Mouse (Mus musculus): ENCODE results near the gene Il6st. TPM values are rescaled to one million over a fixed set of nuclear protein-coding genes. Genes with fewer than 3 reads are reported as not detected.
A peak's percentile ranks its signal among the peaks of the same experiment; 100 is the strongest.

The Il6st gene
- polyA plus RNA-seq, 1 experiment from 2014 or later, result 15.1 TPM

- H3K4me3 ChIP-seq, result no peak overlapping the region
- no peak overlapping the region for H3K4me2 ChIP-seq (replicated peaks)
- H3K27ac ChIP-seq (replicated peaks), result no peak overlapping the region
- WGBS, result 94% methylated on average over 4 of the region's 4 CpGs
- H3K9ac ChIP-seq (replicated peaks), result no peak overlapping the region
- ATAC-seq (replicated peaks), result no peak
- H3K9me3 ChIP-seq, result no peaks in the 10 kb centered on the region
- H3K4me1 ChIP-seq, result no peaks in the 10 kb centered on the region
- peaks cover 19% of the 10 kb centered on the region; the same call in 1 of the 2 replicates for H3K36me3 ChIP-seq
- H3K27me3 ChIP-seq, result no peaks in the 10 kb centered on the region
Observed at GRCm38 (mm10) chr13:112500027-112500426, 36.2 kb downstream of the Il6st start.

- no peak for ATAC-seq (replicated peaks)
- H3K36me3 ChIP-seq, result peaks cover 19% of the 10 kb centered on the region; the same call in 1 of the 2 replicates
- no peaks in the 10 kb centered on the region for H3K4me1 ChIP-seq
- no peaks in the 10 kb centered on the region for H3K9me3 ChIP-seq
- H3K4me3 ChIP-seq, result no peak overlapping the region
- no peak overlapping the region for H3K9ac ChIP-seq (replicated peaks)
- no peaks in the 10 kb centered on the region for H3K27me3 ChIP-seq
- H3K4me2 ChIP-seq (replicated peaks), result no peak overlapping the region
- H3K27ac ChIP-seq (replicated peaks), result no peak overlapping the region
- WGBS, result 94% methylated on average over 9 of the region's 9 CpGs
Observed at GRCm38 (mm10) chr13:112500466-112500865, 36.6 kb downstream of the Il6st start.

- WGBS, result 93% methylated on average over 13 of the region's 13 CpGs
- H3K4me3 ChIP-seq, result no peak overlapping the region
- H3K36me3 ChIP-seq, result peaks cover 15% of the 10 kb centered on the region; the same call in 1 of the 2 replicates
Observed at GRCm38 (mm10) chr13:112503846-112504245, 40.0 kb downstream of the Il6st start.

GRCm38 (mm10) chr13:112505436-112505835 lies 41.6 kb downstream of the Il6st start:
- Histone ChIP-seq H3K4me1 (no peaks in the 10 kb centered on the region), H3K9ac (replicated peaks) (no peak overlapping the region), H3K4me3 (no peak overlapping the region), H3K9me3 (no peaks in the 10 kb centered on the region), H3K4me2 (replicated peaks) (no peak overlapping the region), H3K36me3 (peaks cover 9% of the 10 kb centered on the region; the same call in 1 of the 2 replicates), H3K27me3 (no peaks in the 10 kb centered on the region), H3K27ac (replicated peaks) (no peak overlapping the region)
- WGBS, result 89% methylated on average over 6 of the region's 6 CpGs
- no peak for ATAC-seq (replicated peaks)

More at GRCm38 (mm10) chr13:112503846-112504245, 40.0 kb downstream of the Il6st start:
- H3K9me3 ChIP-seq, result no peaks in the 10 kb centered on the region
- H3K4me1 ChIP-seq, result no peaks in the 10 kb centered on the region
- no peaks in the 10 kb centered on the region for H3K27me3 ChIP-seq
- no peak overlapping the region for H3K4me2 ChIP-seq (replicated peaks)
- ATAC-seq (replicated peaks), result no peak
- no peak overlapping the region for H3K27ac ChIP-seq (replicated peaks)
- no peak overlapping the region for H3K9ac ChIP-seq (replicated peaks)

GRCm38 (mm10) chr13:112506766-112507165 lies 42.9 kb downstream of the Il6st start:
- Histone ChIP-seq H3K4me2 (replicated peaks) (no peak overlapping the region), H3K4me3 (no peak overlapping the region), H3K27ac (replicated peaks) (no peak overlapping the region), H3K9me3 (no peaks in the 10 kb centered on the region), H3K36me3 (peaks cover 4% of the 10 kb centered on the region; the same call in 1 of the 2 replicates), H3K9ac (replicated peaks) (no peak overlapping the region), H3K27me3 (no peaks in the 10 kb centered on the region), H3K4me1 (no peaks in the 10 kb centered on the region)
- WGBS, result 67% methylated on average over 13 of the region's 13 CpGs
- no peak for ATAC-seq (replicated peaks)

GRCm38 (mm10) chr13:112507691-112508090 lies 43.8 kb downstream of the Il6st start:
- no peak overlapping the region for H3K27ac ChIP-seq (replicated peaks)
- no peaks in the 10 kb centered on the region for H3K9me3 ChIP-seq
- no peak overlapping the region for H3K4me3 ChIP-seq
- no peak overlapping the region for H3K4me2 ChIP-seq (replicated peaks)
- no peaks in the 10 kb centered on the region for H3K27me3 ChIP-seq
- no peaks in the 10 kb centered on the region for H3K4me1 ChIP-seq
- 77% methylated on average over 13 of the region's 13 CpGs for WGBS
- H3K9ac ChIP-seq (replicated peaks), result no peak overlapping the region
- H3K36me3 ChIP-seq, result peaks cover 3% of the 10 kb centered on the region; the same call in 1 of the 2 replicates
- no peak for ATAC-seq (replicated peaks)

- no peak overlapping the region for H3K9ac ChIP-seq (replicated peaks)
- peak; percentile 66; the same call in 1 of the 2 replicates for ATAC-seq (replicated peaks)
- no peaks in the 10 kb centered on the region; the same call in 1 of the 2 replicates for H3K36me3 ChIP-seq
- WGBS, result 46% methylated on average over 5 of the region's 5 CpGs
- H3K27ac ChIP-seq (replicated peaks), result no peak overlapping the region
- H3K27me3 ChIP-seq, result no peaks in the 10 kb centered on the region
- H3K4me2 ChIP-seq (replicated peaks), result no peak overlapping the region
- no peak overlapping the region for H3K4me3 ChIP-seq
- no peaks in the 10 kb centered on the region for H3K4me1 ChIP-seq
- no peaks in the 10 kb centered on the region for H3K9me3 ChIP-seq
Observed at GRCm38 (mm10) chr13:112508487-112508886, 44.6 kb downstream of the Il6st start.

- no peak overlapping the region for H3K9ac ChIP-seq (replicated peaks)
- H3K27me3 ChIP-seq, result no peaks in the 10 kb centered on the region
- H3K4me3 ChIP-seq, result no peak overlapping the region
- no peaks in the 10 kb centered on the region for H3K4me1 ChIP-seq
- H3K27ac ChIP-seq (replicated peaks), result no peak overlapping the region
- peak; percentile 76 for ATAC-seq (replicated peaks)
- no peak overlapping the region for H3K4me2 ChIP-seq (replicated peaks)
- H3K9me3 ChIP-seq, result no peaks in the 10 kb centered on the region
- 26% methylated on average over 4 of the region's 4 CpGs for WGBS
- no peaks in the 10 kb centered on the region for H3K36me3 ChIP-seq
Observed at GRCm38 (mm10) chr13:112509465-112509864, 45.6 kb downstream of the Il6st start.

GRCm38 (mm10) chr13:112510437-112511212 lies 46.8 kb downstream of the Il6st start:
- no peaks in the 10 kb centered on the region for H3K36me3 ChIP-seq
- H3K9ac ChIP-seq (replicated peaks), result no peak overlapping the region
- H3K9me3 ChIP-seq, result no peaks in the 10 kb centered on the region
- no peak overlapping the region for H3K27ac ChIP-seq (replicated peaks)
- ATAC-seq (replicated peaks), result no peak
- no peak overlapping the region for H3K4me3 ChIP-seq
- WGBS, result 94% methylated on average over 19 of the region's 19 CpGs
- no peaks in the 10 kb centered on the region for H3K4me1 ChIP-seq
- no peaks in the 10 kb centered on the region for H3K27me3 ChIP-seq
- H3K4me2 ChIP-seq (replicated peaks), result no peak overlapping the region

- no peak for ATAC-seq (replicated peaks)
- 61% methylated on average over 11 of the region's 11 CpGs for WGBS
Observed at GRCm38 (mm10) chr13:112511261-112511660, 47.4 kb downstream of the Il6st start.

GRCm38 (mm10) chr13:112511810-112512209 lies 47.9 kb downstream of the Il6st start:
- H3K4me2 ChIP-seq (replicated peaks), result no peak overlapping the region
- no peaks in the 10 kb centered on the region for H3K27me3 ChIP-seq
- no peak overlapping the region for H3K27ac ChIP-seq (replicated peaks)
- H3K9me3 ChIP-seq, result no peaks in the 10 kb centered on the region
- no peak overlapping the region for H3K4me3 ChIP-seq
- WGBS, result 92% methylated on average over 7 of the region's 7 CpGs
- no peak overlapping the region for H3K9ac ChIP-seq (replicated peaks)
- H3K4me1 ChIP-seq, result no peaks in the 10 kb centered on the region
- no peak for ATAC-seq (replicated peaks)
- no peaks in the 10 kb centered on the region for H3K36me3 ChIP-seq

More at GRCm38 (mm10) chr13:112511261-112511660, 47.4 kb downstream of the Il6st start:
- Histone ChIP-seq H3K27ac (replicated peaks) (no peak overlapping the region), H3K36me3 (no peaks in the 10 kb centered on the region), H3K4me1 (no peaks in the 10 kb centered on the region), H3K9ac (replicated peaks) (no peak overlapping the region), H3K27me3 (no peaks in the 10 kb centered on the region), H3K9me3 (no peaks in the 10 kb centered on the region), H3K4me2 (replicated peaks) (no peak overlapping the region), H3K4me3 (no peak overlapping the region)

- no peak overlapping the region for H3K4me2 ChIP-seq (replicated peaks)
- H3K9ac ChIP-seq (replicated peaks), result no peak overlapping the region
- H3K4me3 ChIP-seq, result no peak overlapping the region
- no peak for ATAC-seq (replicated peaks)
- no peaks in the 10 kb centered on the region for H3K36me3 ChIP-seq
- 91% methylated on average over 5 of the region's 5 CpGs for WGBS
- no peaks in the 10 kb centered on the region for H3K27me3 ChIP-seq
- no peak overlapping the region for H3K27ac ChIP-seq (replicated peaks)
- no peaks in the 10 kb centered on the region for H3K9me3 ChIP-seq
- H3K4me1 ChIP-seq, result no peaks in the 10 kb centered on the region
Observed at GRCm38 (mm10) chr13:112512824-112513223, 49.0 kb downstream of the Il6st start.

Data from forebrain, embryonic 15.5 days (tissue).